Mouse (Mus musculus) kidney, postnatal 0 days (tissue): ENCODE data around the gene Rassf8. TPM values are rescaled to one million over a fixed set of nuclear protein-coding genes. Genes with fewer than 3 reads are reported as not detected.

ENCODE experiments used
- ATAC-seq: fragments of 200-750 bp; cut with Nextera tagmentation; replicated peaks from 2 replicates; pipeline ENCODE4 v1.8.0; 2017; ENCODE audit warnings: low read depth, moderate number of reproducible peaks, moderate TSS enrichment, moderate library complexity; ENCODE audit not compliant: low FRiP score
- DNase-seq: peaks from one replicate; pipeline ENCODE4 v3.0.0-alpha.2; 2016; ENCODE audit warnings: low spot score
- H3K27ac ChIP-seq: fragments of 300-500 bp; sonication (generic); 2 replicates; pipeline ENCODE4 v1.5.1; 2014; ENCODE audit warnings: mild to moderate bottlenecking
- H3K27me3 ChIP-seq: fragments of 300-500 bp; sonication (generic); 2 replicates; pipeline ENCODE4 v1.6.1; 2014; ENCODE audit warnings: low read length, mixed read lengths; ENCODE audit not compliant: insufficient read depth
- H3K36me3 ChIP-seq: fragments of 300-500 bp; sonication (generic); 2 replicates; pipeline ENCODE4 v1.6.1; 2014; ENCODE audit warnings: low read length, mixed read lengths; ENCODE audit not compliant: insufficient read depth
- H3K4me1 ChIP-seq: fragments of 300-500 bp; sonication (generic); replicated peaks from 2 replicates; pipeline ENCODE4 v1.6.1; 2014; ENCODE audit warnings: antibody characterized with exemption, low read length, mixed read lengths; ENCODE audit not compliant: insufficient read depth
- H3K4me2 ChIP-seq: fragments of 300-500 bp; sonication (generic); 2 replicates; pipeline ENCODE4 v1.6.1; 2014; ENCODE audit warnings: mild to moderate bottlenecking, low read length, moderate library complexity, mixed read lengths
- H3K4me3 ChIP-seq: fragments of 300-500 bp; sonication (generic); replicated peaks from 2 replicates; pipeline ENCODE4 v1.5.1; 2014; ENCODE audit warnings: low read depth, low read length
- H3K9ac ChIP-seq: fragments of 300-500 bp; sonication (generic); 2 replicates; pipeline ENCODE4 v1.6.1; 2014; ENCODE audit warnings: low read depth, low read length
- H3K9me3 ChIP-seq: fragments of 300-500 bp; sonication (generic); replicated peaks from 2 replicates; pipeline ENCODE4 v1.6.1; 2016; ENCODE audit warnings: low read length, inconsistent platforms, mixed read lengths
- CTCF ChIP-seq: IDR thresholded peaks from 2 replicates; pipeline ENCODE4 v1.5.1; 2016; ENCODE audit warnings: antibody characterized with exemption, low read depth, mild to moderate bottlenecking, moderate library complexity
- WGBS: fragments of 180-500 bp; shearing (Covaris S2); extraction: QIAGEN DNeasy Blood & Tissue Kit; methylation state at CpG from one replicate; pipeline ENCODE4 v1.1.7; 2014; 5-methylcytosine and 5-hydroxymethylcytosine counted together
- polyA plus RNA-seq: library from polyadenylated mRNA; unstranded; fragments of >200 nt; fragmentation: Nextera tagmentation; extraction: Ambion mirVana; gene quantifications from 2 replicates; pipeline ENCODE4 v1.2.1, GENCODE M21; 2015

Rassf8 gene
- polyA plus RNA-seq, 1 experiment from 2014 or later = 10.3 TPM

- Histone ChIP-seq H3K4me3 (no peak overlapping the region), H3K4me1 (0 out of 2 replicates have a peak, but pooled peaks cover 3% of the 10 kb centered on the region), H3K4me2 (no peak overlapping the region), H3K9ac (no peak overlapping the region), H3K27ac (no peak overlapping the region), H3K36me3 (no peaks in the 10 kb centered on the region), H3K9me3 (no peaks in the 10 kb centered on the region), H3K27me3 (no peaks in the 10 kb centered on the region)
- TF ChIP-seq CTCF = no peak
- ATAC-seq (no peak), DNase-seq (no peak)
- WGBS = 88% methylated on average over 3 of the region's 3 CpGs
These were observed 15.5 kb downstream of the Rassf8 start for GRCm38 (mm10) chr6:145762016-145762415.

DNA sequence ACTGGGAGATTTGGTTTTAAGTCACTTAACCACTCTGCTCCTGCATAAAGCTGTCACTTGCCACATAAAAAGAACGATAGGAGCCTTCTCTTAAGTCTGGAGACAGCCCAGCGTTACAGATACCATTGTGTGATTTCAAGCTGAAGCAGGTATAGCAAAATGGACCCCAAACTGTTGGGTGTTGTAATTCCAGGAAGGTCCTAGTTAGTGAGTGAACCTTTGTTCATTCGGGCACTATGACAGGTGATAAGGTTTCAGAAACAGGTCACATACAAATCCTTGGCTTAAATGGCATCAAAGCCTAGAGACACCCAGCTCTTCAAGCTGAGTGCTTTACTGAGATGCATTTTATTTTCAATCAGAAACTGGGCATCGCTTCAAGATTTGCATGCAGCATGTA is 16.5 kb downstream of the Rassf8 start:
- no peak overlapping the region for H3K4me2 ChIP-seq
- H3K27me3 ChIP-seq = no peaks in the 10 kb centered on the region
- H3K9ac ChIP-seq = no peak overlapping the region
- WGBS = 66% methylated on average over 4 of the region's 4 CpGs
- H3K4me1 ChIP-seq = peaks cover 3% of the 10 kb centered on the region; the same call in 1 of the 2 replicates
- H3K4me3 ChIP-seq = no peak overlapping the region
- no peak for TF ChIP-seq CTCF
- H3K27ac ChIP-seq = no peak overlapping the region
- DNase-seq = no peak
- no peaks in the 10 kb centered on the region for H3K36me3 ChIP-seq
- ATAC-seq = no peak
- H3K9me3 ChIP-seq = no peaks in the 10 kb centered on the region

DNA sequence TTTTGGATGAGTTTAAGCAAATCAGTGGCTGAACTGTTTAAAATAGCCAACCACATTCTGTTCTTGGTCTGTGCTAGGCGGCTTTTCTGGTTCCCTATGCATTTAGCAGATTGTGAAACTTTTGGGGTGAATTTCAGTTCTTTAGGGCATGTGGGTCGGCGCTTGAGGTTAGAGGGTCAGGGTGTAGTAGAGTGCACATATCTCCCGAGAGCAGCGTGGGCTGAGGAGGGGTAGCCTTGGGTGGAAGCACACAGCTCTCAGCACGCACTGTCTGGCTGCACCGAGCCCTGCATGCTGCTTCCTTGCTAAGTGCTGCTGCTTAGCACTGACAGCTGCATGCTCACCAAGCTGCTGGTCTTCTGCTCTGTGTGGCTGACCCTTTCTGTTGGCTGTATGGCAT is 18.5 kb downstream of the Rassf8 start:
- no peak for DNase-seq
- Histone ChIP-seq H3K9ac (no peak overlapping the region), H3K27ac (no peak overlapping the region), H3K4me1 (peaks cover 3% of the 10 kb centered on the region; the same call in 1 of the 2 replicates), H3K4me3 (no peak overlapping the region), H3K27me3 (no peaks in the 10 kb centered on the region), H3K36me3 (no peaks in the 10 kb centered on the region), H3K4me2 (no peak overlapping the region), H3K9me3 (no peaks in the 10 kb centered on the region)
- 56% methylated on average over 7 of the region's 7 CpGs for WGBS
- ATAC-seq = no peak
- TF ChIP-seq CTCF = no peak

GRCm38 (mm10) chr6:145766971-145767370 is 20.4 kb downstream of the Rassf8 start:
- ATAC-seq (no peak), DNase-seq (no peak)
- Histone ChIP-seq H3K27me3 (no peaks in the 10 kb centered on the region), H3K4me2 (no peak overlapping the region), H3K9me3 (no peaks in the 10 kb centered on the region), H3K4me3 (no peak overlapping the region), H3K9ac (no peak overlapping the region), H3K4me1 (peaks cover 6% of the 10 kb centered on the region; the same call in 1 of the 2 replicates), H3K27ac (no peak overlapping the region), H3K36me3 (no peaks in the 10 kb centered on the region)
- WGBS = 85% methylated on average over 6 of the region's 6 CpGs
- TF ChIP-seq CTCF = no peak

DNA sequence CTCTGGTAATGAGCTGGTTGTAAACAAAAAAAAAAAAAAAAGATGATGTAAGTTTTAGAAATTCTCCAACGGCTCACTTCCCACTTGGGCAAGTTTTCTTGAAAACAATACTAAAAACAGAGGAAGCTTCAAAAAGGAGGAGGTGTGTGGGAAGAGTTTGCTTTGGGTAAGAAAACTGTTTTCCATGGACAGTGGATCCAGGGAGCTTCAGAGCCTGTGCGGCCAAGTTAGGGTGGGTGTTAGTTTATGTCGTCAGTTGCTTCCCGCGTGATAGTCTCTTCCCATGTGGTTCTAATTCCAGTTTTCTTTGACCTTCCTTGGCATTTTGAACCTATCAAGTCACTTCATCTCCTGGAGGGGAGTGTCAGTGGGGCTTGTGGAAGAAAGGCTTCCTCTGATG is 21.1 kb downstream of the Rassf8 start:
- Histone ChIP-seq H3K27ac (no peak overlapping the region), H3K4me2 (no peak overlapping the region), H3K9me3 (no peaks in the 10 kb centered on the region), H3K4me1 (peaks cover 6% of the 10 kb centered on the region; the same call in 1 of the 2 replicates), H3K27me3 (no peaks in the 10 kb centered on the region), H3K4me3 (no peak overlapping the region), H3K36me3 (no peaks in the 10 kb centered on the region), H3K9ac (no peak overlapping the region)
- DNase-seq (no peak), ATAC-seq (no peak)
- TF ChIP-seq CTCF = no peak
- 59% methylated on average over 5 of the region's 5 CpGs for WGBS

GRCm38 (mm10) chr6:145768671-145769292 is 22.2 kb downstream of the Rassf8 start:
- peak; percentile 44 for DNase-seq
- no peak overlapping the region for H3K4me3 ChIP-seq
- H3K36me3 ChIP-seq = no peaks in the 10 kb centered on the region
- no peaks in the 10 kb centered on the region for H3K27me3 ChIP-seq
- H3K27ac ChIP-seq = peak overlapping the region; percentile 19; the same call in 1 of the 2 replicates
- whole genome bisulfite sequencing = 46% methylated on average over 10 of the region's 10 CpGs
- no peak overlapping the region for H3K4me2 ChIP-seq
- TF ChIP-seq CTCF = no peak
- peaks cover 6% of the 10 kb centered on the region; the same call in 1 of the 2 replicates for H3K4me1 ChIP-seq
- H3K9ac ChIP-seq = no peak overlapping the region
- ATAC-seq = peak; percentile 67
- no peaks in the 10 kb centered on the region for H3K9me3 ChIP-seq
